Mouse (Mus musculus): ENCODE measurements at regions not wholly inside any gene's neighbourhood (a gene's known extent, or its start where the extent isn't known, plus 50 kb on each side); places are given as distances from the start of the nearest gene placed in this dataset.

GRCm38 (mm10) chr10:98792019-98792741, 122.0 kb upstream of the Atp2b1 start:
- H3K9ac ChIP-seq (ENCODE audit: low read depth, low read length): no peak overlapping the region
- H3K4me3 ChIP-seq (ENCODE audit: low read length): no peak overlapping the region
- H3K4me1 ChIP-seq (ENCODE audit: control insufficient read depth, insufficient read depth, low read length): no peaks in the 10 kb centered on the region
- no peak overlapping the region for H3K4me2 ChIP-seq (replicated peaks; ENCODE audit: low read depth, low read length)
- H3K9me3 ChIP-seq (ENCODE audit: control insufficient read depth, low read length): no peaks in the 10 kb centered on the region
- no peak overlapping the region for H3K27ac ChIP-seq (ENCODE audit: low read depth, low read length)
- WGBS: 85% methylated on average over 4 of the region's 4 CpGs
- no peak for ATAC-seq (ENCODE audit: low FRiP score, low TSS enrichment)
- no peaks in the 10 kb centered on the region for H3K36me3 ChIP-seq (ENCODE audit: control insufficient read depth, insufficient read depth, low read length)
- no peaks in the 10 kb centered on the region for H3K27me3 ChIP-seq (ENCODE audit: control insufficient read depth, insufficient read depth, low read length)

GRCm38 (mm10) chr10:98793926-98794536, 120.2 kb upstream of the Atp2b1 start:
- H3K4me3 ChIP-seq (ENCODE audit: low read length): no peak overlapping the region
- H3K4me2 ChIP-seq (replicated peaks; ENCODE audit: low read depth, low read length): no peak overlapping the region
- H3K9me3 ChIP-seq (ENCODE audit: control insufficient read depth, low read length): no peaks in the 10 kb centered on the region
- H3K27ac ChIP-seq (ENCODE audit: low read depth, low read length): no peak overlapping the region
- H3K36me3 ChIP-seq (ENCODE audit: control insufficient read depth, insufficient read depth, low read length): no peaks in the 10 kb centered on the region
- WGBS: 78% methylated on average over 9 of the region's 9 CpGs
- ATAC-seq (ENCODE audit: low FRiP score, low TSS enrichment): no peak
- H3K27me3 ChIP-seq (ENCODE audit: control insufficient read depth, insufficient read depth, low read length): no peaks in the 10 kb centered on the region
- H3K9ac ChIP-seq (ENCODE audit: low read depth, low read length): no peak overlapping the region
- no peaks in the 10 kb centered on the region for H3K4me1 ChIP-seq (ENCODE audit: control insufficient read depth, insufficient read depth, low read length)

- Histone ChIP-seq H3K27me3 (ENCODE audit: control insufficient read depth, insufficient read depth, low read length) (no peaks in the 10 kb centered on the region), H3K27ac (ENCODE audit: low read depth, low read length) (no peak overlapping the region), H3K36me3 (ENCODE audit: control insufficient read depth, insufficient read depth, low read length) (no peaks in the 10 kb centered on the region), H3K4me2 (replicated peaks; ENCODE audit: low read depth, low read length) (no peak overlapping the region), H3K9ac (ENCODE audit: low read depth, low read length) (no peak overlapping the region), H3K4me1 (ENCODE audit: control insufficient read depth, insufficient read depth, low read length) (no peaks in the 10 kb centered on the region), H3K4me3 (ENCODE audit: low read length) (no peak overlapping the region), H3K9me3 (ENCODE audit: control insufficient read depth, low read length) (no peaks in the 10 kb centered on the region)
- WGBS: 90% methylated on average over 3 of the region's 3 CpGs
- no peak for ATAC-seq (ENCODE audit: low FRiP score, low TSS enrichment)
Measured at GRCm38 (mm10) chr10:98796016-98796415, 118.2 kb upstream of the Atp2b1 start.

GRCm38 (mm10) chr10:98798634-98799415, 115.4 kb upstream of the Atp2b1 start:
- H3K4me3 ChIP-seq (ENCODE audit: low read length): no peak overlapping the region
- no peak overlapping the region for H3K27ac ChIP-seq (ENCODE audit: low read depth, low read length)
- WGBS: 72% methylated on average over 6 of the region's 6 CpGs
- no peak overlapping the region for H3K9ac ChIP-seq (ENCODE audit: low read depth, low read length)
- no peak overlapping the region for H3K4me2 ChIP-seq (replicated peaks; ENCODE audit: low read depth, low read length)
- H3K9me3 ChIP-seq (ENCODE audit: control insufficient read depth, low read length): no peaks in the 10 kb centered on the region
- no peaks in the 10 kb centered on the region for H3K27me3 ChIP-seq (ENCODE audit: control insufficient read depth, insufficient read depth, low read length)
- H3K4me1 ChIP-seq (ENCODE audit: control insufficient read depth, insufficient read depth, low read length): no peaks in the 10 kb centered on the region
- H3K36me3 ChIP-seq (ENCODE audit: control insufficient read depth, insufficient read depth, low read length): no peaks in the 10 kb centered on the region
- no peak for ATAC-seq (ENCODE audit: low FRiP score, low TSS enrichment)

GRCm38 (mm10) chr10:98799830-98800229, 114.4 kb upstream of the Atp2b1 start:
- WGBS: 79% methylated on average over 3 of the region's 3 CpGs
- Histone ChIP-seq H3K27ac (ENCODE audit: low read depth, low read length) (no peak overlapping the region), H3K4me1 (ENCODE audit: control insufficient read depth, insufficient read depth, low read length) (no peaks in the 10 kb centered on the region), H3K36me3 (ENCODE audit: control insufficient read depth, insufficient read depth, low read length) (no peaks in the 10 kb centered on the region), H3K9me3 (ENCODE audit: control insufficient read depth, low read length) (no peaks in the 10 kb centered on the region), H3K4me2 (replicated peaks; ENCODE audit: low read depth, low read length) (no peak overlapping the region), H3K4me3 (ENCODE audit: low read length) (no peak overlapping the region), H3K27me3 (ENCODE audit: control insufficient read depth, insufficient read depth, low read length) (no peaks in the 10 kb centered on the region), H3K9ac (ENCODE audit: low read depth, low read length) (no peak overlapping the region)
- ATAC-seq (ENCODE audit: low FRiP score, low TSS enrichment): no peak

GRCm38 (mm10) chr10:98800949-98801348, 113.3 kb upstream of the Atp2b1 start:
- H3K4me2 ChIP-seq (replicated peaks; ENCODE audit: low read depth, low read length): no peak overlapping the region
- no peaks in the 10 kb centered on the region for H3K36me3 ChIP-seq (ENCODE audit: control insufficient read depth, insufficient read depth, low read length)
- no peaks in the 10 kb centered on the region for H3K4me1 ChIP-seq (ENCODE audit: control insufficient read depth, insufficient read depth, low read length)
- no peak overlapping the region for H3K4me3 ChIP-seq (ENCODE audit: low read length)
- H3K27ac ChIP-seq (ENCODE audit: low read depth, low read length): no peak overlapping the region
- WGBS: 56% methylated on average over 8 of the region's 8 CpGs
- no peak for ATAC-seq (ENCODE audit: low FRiP score, low TSS enrichment)
- no peak overlapping the region for H3K9ac ChIP-seq (ENCODE audit: low read depth, low read length)
- H3K27me3 ChIP-seq (ENCODE audit: control insufficient read depth, insufficient read depth, low read length): no peaks in the 10 kb centered on the region
- H3K9me3 ChIP-seq (ENCODE audit: control insufficient read depth, low read length): no peaks in the 10 kb centered on the region

- Histone ChIP-seq H3K4me1 (ENCODE audit: control insufficient read depth, insufficient read depth, low read length) (no peaks in the 10 kb centered on the region), H3K4me3 (ENCODE audit: low read length) (no peak overlapping the region), H3K9ac (ENCODE audit: low read depth, low read length) (no peak overlapping the region), H3K9me3 (ENCODE audit: control insufficient read depth, low read length) (no peaks in the 10 kb centered on the region), H3K27me3 (ENCODE audit: control insufficient read depth, insufficient read depth, low read length) (no peaks in the 10 kb centered on the region), H3K4me2 (replicated peaks; ENCODE audit: low read depth, low read length) (no peak overlapping the region), H3K36me3 (ENCODE audit: control insufficient read depth, insufficient read depth, low read length) (no peaks in the 10 kb centered on the region), H3K27ac (ENCODE audit: low read depth, low read length) (no peak overlapping the region)
- 96% methylated on average over 1 of the region's 1 CpGs for WGBS
- no peak for ATAC-seq (ENCODE audit: low FRiP score, low TSS enrichment)
Measured at GRCm38 (mm10) chr10:98805013-98805412, 109.2 kb upstream of the Atp2b1 start.

GRCm38 (mm10) chr10:98806798-98807535, 107.2 kb upstream of the Atp2b1 start:
- Histone ChIP-seq H3K4me2 (replicated peaks; ENCODE audit: low read depth, low read length) (no peak overlapping the region), H3K27ac (ENCODE audit: low read depth, low read length) (no peak overlapping the region), H3K9ac (ENCODE audit: low read depth, low read length) (no peak overlapping the region), H3K27me3 (ENCODE audit: control insufficient read depth, insufficient read depth, low read length) (no peaks in the 10 kb centered on the region), H3K9me3 (ENCODE audit: control insufficient read depth, low read length) (no peaks in the 10 kb centered on the region), H3K4me1 (ENCODE audit: control insufficient read depth, insufficient read depth, low read length) (no peaks in the 10 kb centered on the region), H3K4me3 (ENCODE audit: low read length) (no peak overlapping the region), H3K36me3 (ENCODE audit: control insufficient read depth, insufficient read depth, low read length) (no peaks in the 10 kb centered on the region)
- ATAC-seq (ENCODE audit: low FRiP score, low TSS enrichment): peak; percentile 55; the same call in 1 of the 2 replicates
- WGBS: 70% methylated on average over 19 of the region's 19 CpGs
